Mouse (Mus musculus) megakaryocyte progenitor cell, adult 5-6 weeks (primary cell): ENCODE measurements around the gene Chid1. TPM values are rescaled to one million over a fixed set of nuclear protein-coding genes. Genes with fewer than 3 reads are reported as not detected.

Source experiments
- ATAC-seq: replicated peaks from 2 replicates; pipeline ENCODE4 v1.8.0; 2016; ENCODE audit warnings: mild to moderate bottlenecking, moderate TSS enrichment, inconsistent platforms; ENCODE audit not compliant: poor library complexity
- total RNA-seq, 2 experiments: library from RNA; stranded (forward) in 1 of 2; stranded (reverse) in 1 of 2; fragments of 157-497, 149-512 nt in 1 of 2; fragments of 200-1000 nt in 1 of 2; gene quantifications; 2 replicates each; pipeline versions ENCODE4 v1.2.3 to v1.2.4; 2015 to 2017

Gene Chid1
- total RNA-seq (2015) (5.8 and 6.3 TPM in 2 replicates), total RNA-seq (2017) (31.2 and 38.7 TPM in 2 replicates)

GRCm38 (mm10) chr7:141539556-141540311 is at the start of gene Chid1:
Gene Chid1, minus strand, starts transcription at chr7:141539857.
- peak; percentile 91 for ATAC-seq

GRCm38 (mm10) chr7:141588890-141589289 is 49.2 kb upstream of the Chid1 start:
- ATAC-seq: no peak

DNA sequence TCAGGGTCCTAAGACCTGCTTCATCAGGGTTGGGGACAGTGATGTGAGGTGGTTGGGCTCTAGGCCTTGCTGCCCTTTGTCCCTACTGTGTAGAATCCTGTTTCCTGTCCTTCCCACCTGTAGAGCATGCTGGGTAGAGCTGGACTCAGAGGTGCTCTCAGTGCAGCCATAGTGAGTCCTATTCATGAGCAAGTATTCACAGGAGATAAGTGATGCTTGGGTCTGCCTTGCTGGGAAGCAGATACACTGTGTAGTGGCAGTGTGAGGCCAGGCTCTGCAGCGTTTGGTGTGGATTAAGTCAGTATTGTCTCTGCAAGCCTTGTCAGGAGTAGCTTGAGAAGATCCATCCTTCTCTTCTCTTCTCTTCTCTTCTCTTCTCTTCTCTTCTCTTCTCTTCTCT is 46.2 kb upstream of the Chid1 start:
- ATAC-seq: 0 out of 2 replicates have a peak, but pooled peaks have one; percentile 5

- ATAC-seq: peak; percentile 97
Measured at GRCm38 (mm10) chr7:141585288-141585687, 45.6 kb upstream of the Chid1 start.

- ATAC-seq: no peak; the same call in 1 of the 2 replicates
Measured at GRCm38 (mm10) chr7:141584048-141584841, 44.6 kb upstream of the Chid1 start.

DNA sequence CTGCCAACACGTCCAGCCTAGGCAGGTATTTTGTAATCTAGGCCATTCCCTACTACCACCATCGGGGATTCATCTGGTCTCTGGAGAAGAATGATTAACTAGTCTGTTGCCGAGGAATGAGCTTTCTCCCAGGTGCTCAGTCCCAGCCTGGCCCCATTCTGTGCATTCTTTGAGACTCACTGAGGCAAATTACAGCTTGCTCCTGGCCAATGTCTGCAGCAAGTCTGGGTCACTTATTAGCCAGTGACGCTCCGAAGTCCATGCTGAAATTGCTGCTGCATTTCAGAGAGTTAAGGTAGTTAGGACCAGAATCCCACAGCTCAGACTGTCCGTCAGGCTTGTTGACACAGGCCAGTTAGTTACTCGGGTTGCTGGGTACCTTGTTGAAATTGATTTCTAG is 41.7 kb upstream of the Chid1 start:
- ATAC-seq: no peak

- ATAC-seq: peak; percentile 77
Measured at GRCm38 (mm10) chr7:141578943-141579342, 39.3 kb upstream of the Chid1 start.

GRCm38 (mm10) chr7:141578511-141578910 is 38.9 kb upstream of the Chid1 start:
- ATAC-seq: no peak

DNA sequence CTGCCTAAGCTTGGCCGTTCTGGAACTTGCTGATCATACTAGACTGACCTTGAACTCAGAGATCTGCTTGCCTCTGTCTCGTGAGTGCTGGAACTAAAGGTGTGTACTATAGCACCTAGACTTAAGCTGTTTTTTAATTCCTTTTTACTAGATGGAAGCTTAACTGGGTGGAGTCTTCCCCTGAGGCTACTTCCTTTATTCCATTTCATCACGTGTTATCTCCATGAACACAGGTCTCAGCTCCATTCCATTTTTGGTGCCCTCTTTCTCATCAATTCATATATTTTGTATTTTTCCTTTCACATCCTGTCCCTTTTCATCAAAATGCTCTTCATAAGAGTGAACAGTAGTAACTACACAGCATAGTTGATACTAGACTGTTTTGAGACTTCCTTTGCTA is 38.1 kb upstream of the Chid1 start:
- ATAC-seq: no peak

GRCm38 (mm10) chr7:141575481-141575880 is 35.8 kb upstream of the Chid1 start:
- ATAC-seq: no peak

DNA sequence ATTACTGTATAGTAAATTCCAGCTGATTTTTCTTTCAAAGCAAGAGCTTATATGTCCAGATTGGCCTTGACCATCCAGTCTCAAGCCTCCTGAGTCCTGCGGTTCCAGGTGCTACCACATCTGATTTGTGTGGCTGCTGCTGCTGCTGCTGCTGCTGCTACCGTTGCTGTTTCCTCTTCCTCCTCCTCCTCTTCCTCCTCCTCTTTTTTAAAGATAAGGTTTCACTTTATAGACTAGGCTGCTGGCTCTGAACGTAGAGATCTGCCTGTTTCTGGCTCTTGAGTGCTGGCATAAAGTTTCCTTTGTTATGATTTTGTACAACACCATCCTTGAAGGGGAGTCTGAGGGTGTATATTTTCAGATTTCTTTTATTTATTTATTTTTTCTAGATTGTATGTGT is 34.4 kb upstream of the Chid1 start:
- ATAC-seq: peak; percentile 46; the same call in 1 of the 2 replicates

DNA sequence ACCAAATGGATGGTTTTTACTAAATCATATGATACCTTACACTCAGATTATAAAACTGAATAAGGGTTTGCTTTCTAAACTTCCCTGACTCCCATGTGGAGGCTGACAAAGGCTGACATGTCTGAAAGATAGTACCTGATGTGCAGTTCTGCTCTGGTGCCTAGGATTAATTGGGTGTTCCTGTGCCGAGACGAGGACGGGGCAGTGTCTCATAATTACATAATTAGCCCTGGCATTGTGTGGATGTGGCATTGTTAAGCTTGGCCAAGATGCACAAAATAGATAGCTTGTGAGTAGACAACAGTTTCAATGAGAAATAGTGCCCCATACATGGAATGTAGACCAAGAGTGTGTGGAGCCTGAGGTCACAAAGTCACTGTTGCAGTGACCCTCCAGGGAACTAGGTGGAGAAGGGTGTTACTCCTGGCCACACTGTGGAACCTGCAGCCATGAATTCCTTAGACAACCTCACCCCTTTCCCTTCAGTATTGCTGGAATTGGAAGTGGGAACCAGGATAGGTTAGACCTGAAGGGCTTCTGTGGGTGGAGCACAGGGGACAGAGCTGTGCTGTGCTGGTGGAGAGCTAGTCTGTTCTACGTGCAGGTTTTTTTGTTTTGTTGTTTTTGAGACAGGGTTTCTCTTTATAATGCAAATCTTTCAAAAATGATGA is 31.1 kb upstream of the Chid1 start:
- ATAC-seq: no peak

GRCm38 (mm10) chr7:141569916-141570315 is 30.3 kb upstream of the Chid1 start:
- ATAC-seq: no peak

GRCm38 (mm10) chr7:141569283-141569803 is 29.7 kb upstream of the Chid1 start:
- ATAC-seq: no peak

- no peak for ATAC-seq
Measured at GRCm38 (mm10) chr7:141566587-141566986, 26.9 kb upstream of the Chid1 start.

DNA sequence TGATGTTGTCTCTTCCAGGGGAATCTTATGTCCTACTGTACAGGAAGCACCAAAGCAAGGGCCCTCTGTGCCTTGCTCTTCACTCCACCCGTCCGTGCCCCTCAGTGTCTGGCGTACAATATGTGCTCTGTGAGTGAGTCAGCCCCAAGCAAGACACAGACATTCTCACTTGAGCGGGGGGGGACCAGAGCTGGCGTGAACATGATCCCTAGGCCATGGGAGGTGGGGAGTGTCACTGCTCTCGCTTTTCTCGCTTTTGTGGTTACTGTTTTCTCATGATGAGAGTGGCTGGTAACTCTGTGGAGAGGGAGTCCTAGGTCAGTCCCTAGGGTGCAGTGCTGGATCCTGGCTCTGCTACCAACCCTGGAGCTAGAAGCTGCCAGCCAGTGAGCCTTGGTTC is 24.9 kb upstream of the Chid1 start:
- no peak for ATAC-seq

DNA sequence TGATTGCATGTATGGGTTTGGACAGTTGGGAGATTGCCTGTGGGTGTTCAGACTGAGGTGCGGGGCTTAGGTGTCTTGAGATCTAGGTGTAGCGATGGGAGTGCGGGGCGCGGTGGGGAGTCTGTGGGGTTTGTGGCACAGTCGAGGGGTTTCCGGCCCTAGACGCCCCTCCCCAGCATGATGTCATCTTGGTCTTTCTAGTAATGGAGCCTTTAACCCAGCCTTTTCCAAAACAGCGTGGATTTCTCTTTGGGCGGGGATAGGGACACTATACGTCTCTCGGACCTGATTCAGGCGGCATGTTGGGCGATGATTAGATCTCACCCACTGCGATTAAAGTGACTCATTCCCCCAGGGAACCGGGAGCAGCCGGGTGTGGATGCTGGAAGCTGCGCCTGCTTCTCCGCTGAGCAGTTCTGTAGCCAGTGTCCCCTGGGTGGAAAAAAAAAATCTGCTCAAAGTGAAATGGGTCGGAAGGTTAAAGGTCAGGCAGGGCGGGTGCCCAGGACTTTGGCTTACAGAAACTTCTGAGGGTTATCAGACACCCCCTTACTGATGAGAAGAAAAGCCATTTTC is 23.3 kb upstream of the Chid1 start:
- no peak for ATAC-seq

- no peak for ATAC-seq
Measured at GRCm38 (mm10) chr7:141562421-141562851, 22.8 kb upstream of the Chid1 start.

GRCm38 (mm10) chr7:141561682-141562391 is 22.2 kb upstream of the Chid1 start, which contains the start of gene Ap2a2:
Gene Ap2a2, plus strand, starts transcription at chr7:141562173.
- peak; percentile 68 for ATAC-seq

DNA sequence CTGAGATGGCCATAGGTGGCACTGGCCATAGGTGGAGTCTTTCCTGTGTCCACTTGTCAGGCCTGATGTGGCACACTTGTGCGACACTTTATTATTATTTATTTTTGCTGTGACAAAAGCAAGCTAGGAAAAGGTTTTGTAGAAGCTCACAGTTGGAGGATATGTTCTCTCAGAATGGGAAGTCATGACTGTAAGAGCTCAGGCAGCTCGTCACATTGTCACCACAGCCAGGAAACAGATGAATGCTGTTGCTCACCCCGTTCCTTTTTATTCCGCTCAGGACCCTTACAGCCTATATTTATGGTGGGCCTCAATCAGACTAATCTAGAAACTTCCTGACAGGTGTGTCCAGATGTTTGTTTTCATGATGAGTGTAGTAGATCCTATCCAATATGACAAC is 20.8 kb upstream of the Chid1 start:
- no peak for ATAC-seq
